In the genomic region with DNA sequence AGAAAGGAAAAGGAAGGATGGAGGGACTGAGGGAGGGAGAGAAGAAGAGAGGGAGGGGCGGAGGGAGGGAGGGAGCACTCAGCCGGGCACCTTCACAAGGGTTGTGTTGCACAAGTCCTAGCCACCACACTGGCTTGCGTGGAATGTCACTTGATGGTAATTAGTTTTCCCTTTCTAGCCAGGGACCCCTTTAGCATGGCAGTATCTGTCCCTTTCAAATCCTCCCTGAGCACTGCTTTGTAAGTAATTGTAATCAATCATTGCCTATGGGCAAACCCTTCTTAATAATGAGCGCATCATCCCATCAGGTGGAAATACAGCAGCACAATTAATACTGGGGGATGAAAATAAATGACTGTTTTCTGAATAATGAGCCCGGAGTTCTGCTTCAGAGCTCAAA, we compare ENCODE assay signal across 16 mouse cellular contexts.
DNase-seq lines count a peak whose midpoint lies in the region; ATAC-seq and TF ChIP-seq lines count a peak whose summit lies in the region.
"Had no signal": no experiment of that assay in that cellular context is flagged by ENCODE, and none has a peak within 500 bp of the region (broad histone marks: within the 10 kb centered on the region; RNA-seq: fewer than 3 reads in every experiment).

No protein-coding gene starts in this region.

- peak overlapping the region; percentile 35 for H3K4me2 ChIP-seq in forebrain, postnatal 0 days (ENCODE audit: low read depth)
- peak overlapping the region; percentile 34 for H3K4me2 ChIP-seq in midbrain, embryonic 14.5 days (ENCODE audit: low read length)
- H3K4me2 ChIP-seq: heart, embryonic 11.5 days; liver, embryonic 13.5 days had no signal

- H3K4me3 ChIP-seq in forebrain, postnatal 0 days (ENCODE audit: low read depth, low read length) = no peak overlapping the region
- no peak overlapping the region for H3K4me3 ChIP-seq in midbrain, embryonic 14.5 days (replicated peaks; ENCODE audit: low read depth, low read length)
- H3K4me3 ChIP-seq in gastrocnemius, adult 2 months = no peak overlapping the region
- H3K4me3 ChIP-seq: liver, embryonic 13.5 days had no signal

- 0 out of 2 replicates have a peak, but pooled peaks have one; percentile 16 for ATAC-seq in forebrain, postnatal 0 days
- ATAC-seq in midbrain, embryonic 14.5 days (ENCODE audit: low FRiP score, low TSS enrichment) = no peak; the same call in 1 of the 2 replicates
- ATAC-seq: activated CD4-positive, CD25-positive, alpha-beta regulatory T cell, adult 4 months; intestine, postnatal 0 days had no signal

- no peaks in the 10 kb centered on the region for H3K4me1 ChIP-seq in forebrain, postnatal 0 days (ENCODE audit: insufficient read depth)
- peaks cover 3% of the 10 kb centered on the region; the same call in 1 of the 2 replicates for H3K4me1 ChIP-seq in midbrain, embryonic 14.5 days (ENCODE audit: control insufficient read depth, insufficient read depth, low read length)
- H3K4me1 ChIP-seq: liver, embryonic 13.5 days had no signal

- H3K9me3 ChIP-seq in forebrain, postnatal 0 days (ENCODE audit: low read length) = no peaks in the 10 kb centered on the region
- no peaks in the 10 kb centered on the region for H3K9me3 ChIP-seq in midbrain, embryonic 14.5 days (ENCODE audit: control insufficient read depth, low read length)
- H3K9me3 ChIP-seq: liver, embryonic 13.5 days had no signal

- 35% methylated on average over 5 of the region's 5 CpGs for WGBS in forebrain, postnatal 0 days
- 54% methylated on average over 5 of the region's 5 CpGs for WGBS in midbrain, embryonic 14.5 days

- no peak overlapping the region for H3K9ac ChIP-seq in forebrain, postnatal 0 days
- H3K9ac ChIP-seq in midbrain, embryonic 14.5 days (replicated peaks; ENCODE audit: low read length) = no peak overlapping the region
- H3K9ac ChIP-seq: liver, embryonic 13.5 days had no signal

- DNase-seq in heart, adult 11 months = peak; percentile 12
- no peak for DNase-seq in heart, adult 8-10 months (ENCODE audit: low spot score)
- peak; percentile 24 for DNase-seq in Muller cell, postnatal 12 days (ENCODE audit: inconsistent ontology term)
- DNase-seq in forebrain, postnatal 0 days = no peak
- DNase-seq in midbrain, embryonic 14.5 days = peak; percentile 35
- no peak for DNase-seq in right cerebral cortex, postnatal 25 days
- DNase-seq in gastrocnemius, adult 2 months = no peak
- DNase-seq in thymus, postnatal 25 days = no peak
- DNase-seq: adrenal gland, postnatal 36 days; cerebellum, postnatal 25 days; gastrocnemius, postnatal 10 days; liver, embryonic 13.5 days; lung, postnatal 10 days had no signal

- no peaks in the 10 kb centered on the region for H3K27me3 ChIP-seq in forebrain, postnatal 0 days (ENCODE audit: insufficient read depth, low read length)
- no peaks in the 10 kb centered on the region for H3K27me3 ChIP-seq in midbrain, embryonic 14.5 days (ENCODE audit: control insufficient read depth, insufficient read depth, low read length)
- H3K27me3 ChIP-seq: liver, embryonic 13.5 days had no signal

- TF ChIP-seq CTCF in forebrain, postnatal 0 days (IDR thresholded peaks at IDR 0.05; ENCODE audit: low read depth) = no peak
- TF ChIP-seq CTCF in gastrocnemius, adult 2 months (IDR thresholded peaks at IDR 0.05) = no peak

- intact Hi-C loops in gastrocnemius, adult 2 months (cut with DNase I) = no loop called here

- no peak overlapping the region for H3K27ac ChIP-seq in forebrain, postnatal 0 days (ENCODE audit: low read depth, low read length)
- H3K27ac ChIP-seq in midbrain, embryonic 14.5 days (replicated peaks; ENCODE audit: low read depth, low read length) = no peak overlapping the region
- H3K27ac ChIP-seq in gastrocnemius, adult 2 months = no peak overlapping the region
- H3K27ac ChIP-seq: liver, embryonic 13.5 days had no signal

- H3K36me3 ChIP-seq in forebrain, postnatal 0 days (ENCODE audit: insufficient read depth) = no peaks in the 10 kb centered on the region
- H3K36me3 ChIP-seq in midbrain, embryonic 14.5 days (ENCODE audit: control insufficient read depth, insufficient read depth, low read length) = no peaks in the 10 kb centered on the region
- H3K36me3 ChIP-seq: liver, embryonic 13.5 days had no signal

Comparison
In these comparisons a context has a peak if more than half of its experiments do, and no peak if none do; other contexts are left out.
1. DNase-seq: peak in heart, adult 11 months (single experiment), Muller cell, postnatal 12 days (single experiment) and midbrain, embryonic 14.5 days (single experiment); none in heart, adult 8-10 months (single experiment), forebrain, postnatal 0 days (single experiment), right cerebral cortex, postnatal 25 days (single experiment), gastrocnemius, adult 2 months (single experiment) and thymus, postnatal 25 days (single experiment).